Mouse (Mus musculus) heart, postnatal 25 days (tissue): ENCODE measurements at regions not wholly inside any gene's neighbourhood (a gene's known extent, or its start where the extent isn't known, plus 50 kb on each side); places are given as distances from the start of the nearest gene placed in this dataset.

Experiments
- DNase-seq: peaks from one replicate; pipeline ENCODE4 v3.0.0; 2022; ENCODE audit warnings: low spot score
- intact Hi-C: fragments of 180-260 bp; cut with DNase I; formaldehyde crosslinking; loops from one replicate; pipeline ENCODE4 v1.15.1; 2025

- DNase-seq = no peak
- intact Hi-C loops = loop anchor here (5.0 kb wide), 1 partner anchor 33 kb away; no protein-coding TSS in a partner anchor
Observed at GRCm38 (mm10) chr1:135665484-135665883, 54.4 kb upstream of the Csrp1 start.

GRCm38 (mm10) chr1:135668331-135668730, 51.5 kb upstream of the Csrp1 start:
- intact Hi-C loops = loop anchor here (5.0 kb wide), 1 partner anchor 36 kb away; no protein-coding TSS in a partner anchor
- no peak for DNase-seq

DNA sequence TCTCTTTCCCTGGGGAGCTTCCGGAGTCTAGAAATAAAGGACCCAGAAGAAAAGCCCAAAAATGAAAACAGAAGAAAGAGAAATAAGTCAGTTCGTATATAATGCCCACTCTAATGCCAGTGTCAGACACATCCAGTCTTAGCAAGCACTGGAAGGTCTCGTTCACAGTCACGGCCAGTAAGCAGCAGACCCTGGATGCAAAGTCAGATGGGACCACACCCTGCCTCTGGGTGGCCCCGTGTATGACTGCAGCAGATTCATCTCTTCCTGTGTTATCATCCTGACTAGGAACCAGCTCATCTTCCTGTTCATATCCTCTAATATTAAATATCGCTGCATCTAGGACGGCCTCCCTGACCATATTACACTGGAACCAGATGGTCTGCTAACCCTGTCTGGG, 50.9 kb upstream of the Csrp1 start:
- DNase-seq = no peak
- intact Hi-C loops = loop anchor here (5.0 kb wide), 1 partner anchor 37 kb away; no protein-coding TSS in a partner anchor

GRCm38 (mm10) chr1:135669803-135670202, 50.1 kb upstream of the Csrp1 start:
- DNase-seq = peak; percentile 52
- intact Hi-C loops = loop anchor here (1.0 to 5.0 kb wide), 3 partner anchors 38 to 209 kb away; no protein-coding TSS in a partner anchor
